Mouse (Mus musculus): ENCODE measurements around the gene Cdc42ep2. TPM values are rescaled to one million over a fixed set of nuclear protein-coding genes. Genes with fewer than 3 reads are reported as not detected.
A peak's percentile ranks its signal among the peaks of the same experiment; 100 is the strongest.

Gene Cdc42ep2
- total RNA-seq, 1 experiment = 0.76 TPM

DNA sequence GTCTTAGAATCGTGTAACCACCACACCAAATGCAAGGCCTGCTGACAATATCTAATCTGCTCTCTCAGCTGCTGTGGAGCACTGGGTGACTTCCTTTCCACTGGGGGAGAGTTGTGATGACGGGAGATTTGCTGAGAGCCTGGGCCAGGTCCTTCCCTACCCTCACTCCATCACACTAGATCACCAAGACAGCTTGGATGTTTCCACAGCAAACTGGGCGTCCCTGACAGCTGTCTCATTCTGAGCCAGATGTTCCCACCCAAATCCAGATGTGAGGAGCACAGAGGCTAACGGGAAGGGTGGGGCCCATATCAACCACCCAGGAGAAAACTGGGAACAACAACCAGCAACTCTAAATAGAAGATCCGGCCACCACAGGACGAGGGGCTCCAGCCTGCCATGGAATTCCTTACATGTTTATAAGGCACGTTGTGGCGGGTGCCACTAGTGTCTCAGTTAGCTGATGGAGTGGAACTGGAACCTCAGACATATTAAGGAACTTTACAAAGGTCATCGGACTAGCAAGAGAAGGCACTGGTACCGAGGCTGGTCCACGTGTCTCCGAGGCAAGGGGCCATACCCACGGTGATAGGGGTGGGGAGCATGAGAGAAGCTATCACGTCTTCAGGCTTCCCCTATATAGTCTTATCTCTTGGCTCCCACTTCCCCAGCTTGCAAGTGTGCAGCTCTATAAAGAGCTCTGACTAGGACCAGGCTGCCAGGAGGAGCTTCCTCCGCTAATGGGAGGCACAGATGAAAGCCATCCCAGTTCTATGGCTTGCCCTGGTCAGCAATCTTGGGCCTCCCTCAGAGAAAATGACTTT, 2.3 kb downstream of the Cdc42ep2 start:
- no peak overlapping the region for H3K9ac ChIP-seq (ENCODE audit: insufficient read depth, low read depth, low read length, poor library complexity, severe bottlenecking)
- peaks cover 7 to 13% of the 10 kb centered on the region in 2 experiments; a peak in 3 of 4 replicates for H3K4me1 ChIP-seq (ENCODE audit: control insufficient read depth in 2 of 2, insufficient read depth in 2 of 2, low read length in 2 of 2, poor library complexity in 1 of 2)
- DNase-seq (ENCODE audit: low read depth, low spot score) = no peak
- in situ Hi-C loops (cut with MboI; ENCODE audit: low sequenced_read_pairs in 2 of 2, unreplicated experiment in 2 of 2) = no loop called here
- no peaks in the 10 kb centered on the region for H3K9me3 ChIP-seq (ENCODE audit: control insufficient read depth, insufficient read depth, low read depth, low read length)
- no peak overlapping the region for H3K27ac ChIP-seq (ENCODE audit: insufficient read depth, low read depth, low read length, poor library complexity, severe bottlenecking)
- no peaks in the 10 kb centered on the region for H3K36me3 ChIP-seq (ENCODE audit: control insufficient read depth, insufficient read depth, low read length, poor library complexity, severe bottlenecking)
- H3K4me3 ChIP-seq (ENCODE audit: insufficient read depth in 1 of 2, low read depth in 1 of 2, low read length in 2 of 2, poor library complexity in 1 of 2, severe bottlenecking in 1 of 2) = peak overlapping the region in 1 of 2 experiments; percentile 49; a peak in 2 of 4 replicates
- TF ChIP-seq HCFC1 (IDR thresholded peaks at IDR 0.05; ENCODE audit: borderline replicate concordance, insufficient read depth, low read length) = no peak
- TF ChIP-seq MAFK (IDR thresholded peaks at IDR 0.05; ENCODE audit: insufficient read depth, low read depth, low read length) = no peak
- TF ChIP-seq ZC3H11A (IDR thresholded peaks at IDR 0.05; ENCODE audit: borderline replicate concordance, low read depth, low read length) = no peak
- no peak for TF ChIP-seq CHD2 (IDR thresholded peaks at IDR 0.05; ENCODE audit: low read depth, low read length)
- TF ChIP-seq ZNF384 (IDR thresholded peaks at IDR 0.05; ENCODE audit: low read depth, low read length) = no peak

GRCm38 (mm10) chr19:5921715-5922114, 2.9 kb downstream of the Cdc42ep2 start:
- Histone ChIP-seq H3K27ac (ENCODE audit: insufficient read depth, low read depth, low read length, poor library complexity, severe bottlenecking) (no peak overlapping the region), H3K9me3 (ENCODE audit: control insufficient read depth, insufficient read depth, low read depth, low read length) (no peaks in the 10 kb centered on the region), H3K4me3 (ENCODE audit: insufficient read depth in 1 of 2, low read depth in 1 of 2, low read length in 2 of 2, poor library complexity in 1 of 2, severe bottlenecking in 1 of 2) (peak overlapping the region in 1 of 2 experiments; percentile 49; a peak in 2 of 4 replicates), H3K9ac (ENCODE audit: insufficient read depth, low read depth, low read length, poor library complexity, severe bottlenecking) (no peak overlapping the region; the same call in 1 of the 2 replicates), H3K4me1 (ENCODE audit: control insufficient read depth in 2 of 2, insufficient read depth in 2 of 2, low read length in 2 of 2, poor library complexity in 1 of 2) (peaks cover 7 to 11% of the 10 kb centered on the region in 2 experiments; a peak in 3 of 4 replicates), H3K36me3 (ENCODE audit: control insufficient read depth, insufficient read depth, low read length, poor library complexity, severe bottlenecking) (no peaks in the 10 kb centered on the region)
- in situ Hi-C loops (cut with MboI; ENCODE audit: low sequenced_read_pairs in 2 of 2, unreplicated experiment in 2 of 2) = no loop called here
- DNase-seq (ENCODE audit: low read depth, low spot score) = peak; percentile 30
- TF ChIP-seq MAFK (IDR thresholded peaks at IDR 0.05; ENCODE audit: insufficient read depth, low read depth, low read length) (no peak), ZC3H11A (IDR thresholded peaks at IDR 0.05; ENCODE audit: borderline replicate concordance, low read depth, low read length) (no peak), CHD2 (IDR thresholded peaks at IDR 0.05; ENCODE audit: low read depth, low read length) (no peak), ZNF384 (IDR thresholded peaks at IDR 0.05; ENCODE audit: low read depth, low read length) (no peak), HCFC1 (IDR thresholded peaks at IDR 0.05; ENCODE audit: borderline replicate concordance, insufficient read depth, low read length) (no peak)

- TF ChIP-seq ZNF384 (IDR thresholded peaks at IDR 0.05; ENCODE audit: low read depth, low read length) (no peak), MAFK (IDR thresholded peaks at IDR 0.05; ENCODE audit: insufficient read depth, low read depth, low read length) (no peak), HCFC1 (IDR thresholded peaks at IDR 0.05; ENCODE audit: borderline replicate concordance, insufficient read depth, low read length) (no peak), CHD2 (IDR thresholded peaks at IDR 0.05; ENCODE audit: low read depth, low read length) (no peak), ZC3H11A (IDR thresholded peaks at IDR 0.05; ENCODE audit: borderline replicate concordance, low read depth, low read length) (no peak)
- Histone ChIP-seq H3K9ac (ENCODE audit: insufficient read depth, low read depth, low read length, poor library complexity, severe bottlenecking) (peak within 1 kb of the TSS; percentile 95), H3K9me3 (ENCODE audit: control insufficient read depth, insufficient read depth, low read depth, low read length) (no peaks in the 10 kb centered on the region), H3K4me1 (ENCODE audit: control insufficient read depth in 2 of 2, insufficient read depth in 2 of 2, low read length in 2 of 2, poor library complexity in 1 of 2) (peaks cover 0 to 7% of the 10 kb centered on the region in 2 experiments; a peak in 3 of 4 replicates), H3K4me3 (ENCODE audit: insufficient read depth in 1 of 2, low read depth in 1 of 2, low read length in 2 of 2, poor library complexity in 1 of 2, severe bottlenecking in 1 of 2) (peak within 1 kb of the TSS; percentile 84 to 88), H3K36me3 (ENCODE audit: control insufficient read depth, insufficient read depth, low read length, poor library complexity, severe bottlenecking) (peaks cover 4% of the 10 kb centered on the region; the same call in 1 of the 2 replicates), H3K27ac (ENCODE audit: insufficient read depth, low read depth, low read length, poor library complexity, severe bottlenecking) (peak within 1 kb of the TSS; percentile 5; the same call in 1 of the 2 replicates)
- no peak for DNase-seq (ENCODE audit: low read depth, low spot score)
- in situ Hi-C loops (cut with MboI; ENCODE audit: low sequenced_read_pairs in 2 of 2, unreplicated experiment in 2 of 2) = no loop called here
Observed at GRCm38 (mm10) chr19:5913007-5913719, 11.5 kb downstream of the Cdc42ep2 start, which contains the start of gene Dpf2. Gene Dpf2 (minus strand): TSS chr19:5913010.
